In the genomic region with DNA sequence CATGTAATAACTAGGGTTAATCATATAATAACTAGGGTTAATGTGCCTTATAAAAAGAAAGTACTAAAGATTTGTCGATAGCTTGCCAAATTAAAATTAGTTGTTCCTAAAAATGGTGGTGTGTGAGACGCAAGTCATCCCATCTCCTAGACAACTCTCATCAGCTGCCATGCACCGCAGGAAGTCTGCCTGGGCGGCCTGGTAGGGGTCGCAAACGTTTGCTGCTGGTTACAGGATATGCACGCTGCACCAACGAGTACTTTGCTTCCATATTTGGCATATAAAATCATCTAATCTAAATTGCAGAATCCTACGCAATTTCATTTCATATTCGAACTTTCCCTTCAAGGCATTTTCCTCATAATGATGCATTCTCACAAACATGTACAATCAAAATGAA, we compare ENCODE assay signal across 27 mouse cellular contexts.
"Had no signal": no experiment of that assay in that cellular context is flagged by ENCODE, and none has a peak within 500 bp of the region (broad histone marks: within the 10 kb centered on the region; RNA-seq: fewer than 3 reads in every experiment).

No protein-coding gene starts in this region.

- H3K27me3 ChIP-seq: embryonic facial prominence, embryonic 12.5 days; embryonic facial prominence, embryonic 13.5 days; embryonic facial prominence, embryonic 15.5 days; forebrain, embryonic 12.5 days; forebrain, embryonic 13.5 days had no signal

- H3K36me3 ChIP-seq: embryonic facial prominence, embryonic 12.5 days; embryonic facial prominence, embryonic 15.5 days; heart, embryonic 10.5 days had no signal

- DNase-seq: cerebellum, adult 2 months; cerebellum, adult 8-10 months; cerebellum, adult 9-10 months; cerebellum, adult 9-11 months; cerebellum, postnatal 10 days; cerebellum, postnatal 14 days; cerebellum, postnatal 25 days; cerebellum, postnatal 36 days; embryo, embryonic 11 days; gastrocnemius, adult 2 months; gastrocnemius, postnatal 10 days; gastrocnemius, postnatal 14 days; gastrocnemius, postnatal 25 days; gastrocnemius, postnatal 36 days; heart, adult 18-20 months; heart, adult 2 months had no signal

- ATAC-seq: forebrain, embryonic 13.5 days; forebrain, embryonic 14.5 days; forebrain, embryonic 16.5 days had no signal

- H3K9ac ChIP-seq: embryonic facial prominence, embryonic 12.5 days; embryonic facial prominence, embryonic 13.5 days; embryonic facial prominence, embryonic 15.5 days; forebrain, embryonic 12.5 days; forebrain, embryonic 13.5 days had no signal

- H3K9me3 ChIP-seq: embryonic facial prominence, embryonic 10.5 days; embryonic facial prominence, embryonic 12.5 days; embryonic facial prominence, embryonic 13.5 days; embryonic facial prominence, embryonic 15.5 days; forebrain, embryonic 10.5 days; forebrain, embryonic 12.5 days; forebrain, embryonic 13.5 days; heart, embryonic 10.5 days had no signal

- H3K4me1 ChIP-seq: embryonic facial prominence, embryonic 12.5 days; embryonic facial prominence, embryonic 13.5 days; embryonic facial prominence, embryonic 15.5 days; heart, embryonic 10.5 days had no signal

- H3K4me2 ChIP-seq: embryonic facial prominence, embryonic 12.5 days; embryonic facial prominence, embryonic 13.5 days; embryonic facial prominence, embryonic 15.5 days; forebrain, embryonic 12.5 days; forebrain, embryonic 13.5 days had no signal

- H3K27ac ChIP-seq: embryonic facial prominence, embryonic 10.5 days; embryonic facial prominence, embryonic 12.5 days; embryonic facial prominence, embryonic 13.5 days; embryonic facial prominence, embryonic 15.5 days; forebrain, embryonic 10.5 days; forebrain, embryonic 12.5 days; forebrain, embryonic 13.5 days; gastrocnemius, adult 2 months; heart, adult 2 months; heart, embryonic 10.5 days had no signal

- H3K4me3 ChIP-seq: embryonic facial prominence, embryonic 10.5 days; embryonic facial prominence, embryonic 12.5 days; embryonic facial prominence, embryonic 13.5 days; embryonic facial prominence, embryonic 15.5 days; erythroblast, embryonic 14.5 days; forebrain, embryonic 10.5 days; forebrain, embryonic 12.5 days; forebrain, embryonic 13.5 days; gastrocnemius, adult 2 months; heart, adult 2 months; heart, embryonic 10.5 days had no signal
